Mouse (Mus musculus) layer of hippocampus, adult 2 months (tissue): ENCODE results near the gene Fam124b. TPM values are rescaled to one million over a fixed set of nuclear protein-coding genes. Genes with fewer than 3 reads are reported as not detected.

Source experiments
- DNase-seq, 2 experiments: peaks; one replicate each; pipeline ENCODE4 v3.0.0; 2022; ENCODE audit warnings: low spot score in 2 of 2
- H3K27ac ChIP-seq: fragments of 200-600 bp; 2 replicates; pipeline ENCODE4 v1.8.1; 2022
- H3K4me3 ChIP-seq: fragments of 200-600 bp; 2 replicates; pipeline ENCODE4 v1.8.1; 2022; ENCODE audit warnings: mild to moderate bottlenecking
- CTCF ChIP-seq: fragments of 200-600 bp; conservative IDR thresholded peaks from 2 replicates; pipeline ENCODE4 v1.8.1; 2022; ENCODE audit warnings: antibody characterized with exemption, mild to moderate bottlenecking, moderate library complexity
- total RNA-seq, 2 experiments: library from RNA; stranded (reverse); gene quantifications; 2 replicates each; pipeline ENCODE4 v1.2.3; 2021

Gene Fam124b
- total RNA-seq, 2 experiments from 2014 or later = 0.39 to 0.46 TPM

DNA sequence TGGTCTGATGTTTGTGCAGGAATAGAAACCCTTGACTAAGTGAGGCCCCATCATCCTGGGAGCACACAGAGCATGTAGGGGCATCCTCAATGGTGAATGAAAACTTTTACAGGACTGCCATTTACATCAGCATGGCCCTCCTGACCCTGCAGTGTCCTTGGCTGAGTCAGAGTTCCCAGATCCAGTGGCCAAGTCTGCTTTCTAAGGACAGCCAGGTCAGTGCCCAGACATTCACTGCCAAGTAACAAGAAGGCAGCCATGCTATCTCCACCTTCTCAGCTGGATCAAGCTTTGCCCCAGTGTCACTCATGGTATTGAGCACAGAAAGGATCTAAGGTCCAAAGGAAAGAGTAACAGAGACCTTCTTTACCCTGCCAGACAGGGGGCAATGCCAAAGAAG lies 58.7 kb downstream of the Fam124b start:
- H3K27ac ChIP-seq = no peak overlapping the region
- no peak for DNase-seq
- no peak for TF ChIP-seq CTCF
- H3K4me3 ChIP-seq = no peak overlapping the region

DNA sequence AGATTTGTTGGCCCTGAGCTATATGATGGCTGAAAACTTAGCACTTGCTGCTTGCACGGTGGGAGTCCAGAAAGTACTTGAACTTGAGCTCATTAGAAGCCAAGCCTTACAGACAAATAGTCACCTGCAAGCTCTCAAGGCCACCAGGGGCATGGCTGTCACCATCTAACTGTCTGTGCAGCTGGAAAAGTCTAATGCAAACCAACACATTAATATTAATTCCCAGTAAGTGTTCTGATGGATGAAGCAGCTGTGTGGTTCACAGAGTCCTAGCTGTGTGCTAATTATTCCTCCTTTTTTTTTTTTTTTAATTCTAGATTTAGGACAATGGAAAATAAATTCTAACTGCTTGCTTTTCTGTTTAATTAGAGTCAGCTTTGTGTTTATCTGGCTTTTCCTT lies 63.4 kb downstream of the Fam124b start:
- TF ChIP-seq CTCF = no peak
- Histone ChIP-seq H3K27ac (no peak overlapping the region), H3K4me3 (no peak overlapping the region)
- no peak for DNase-seq

DNA sequence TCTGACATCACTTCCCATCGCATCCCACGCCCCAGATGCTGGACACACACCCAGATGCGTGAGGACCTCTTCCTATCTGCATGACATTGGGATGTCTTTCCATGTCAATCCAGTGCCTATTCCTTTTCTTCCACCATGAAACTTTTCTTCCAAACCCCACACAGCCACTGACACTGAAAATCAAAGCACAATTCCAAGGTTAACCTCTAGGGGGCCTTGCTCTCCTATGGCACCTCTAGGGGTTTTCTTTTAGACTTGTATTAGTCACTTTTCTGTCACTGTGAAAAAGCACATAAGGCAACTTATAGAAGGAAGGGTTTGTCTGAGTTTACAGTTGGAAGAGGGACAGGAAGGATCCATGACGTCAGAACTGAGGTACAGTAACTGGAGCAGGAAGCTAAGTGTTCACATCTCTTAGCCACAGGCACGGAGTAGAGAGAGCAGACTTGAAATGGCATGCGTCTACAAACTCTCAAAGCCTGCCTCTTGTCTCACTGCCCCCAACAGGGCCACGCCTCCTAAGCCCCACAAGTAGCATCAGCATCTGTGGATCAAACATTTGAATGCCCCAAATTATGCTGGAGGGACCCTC lies 65.1 kb downstream of the Fam124b start:
- DNase-seq = no peak
- TF ChIP-seq CTCF = peak; percentile 47
- no peak overlapping the region for H3K4me3 ChIP-seq
- H3K27ac ChIP-seq = no peak overlapping the region

DNA sequence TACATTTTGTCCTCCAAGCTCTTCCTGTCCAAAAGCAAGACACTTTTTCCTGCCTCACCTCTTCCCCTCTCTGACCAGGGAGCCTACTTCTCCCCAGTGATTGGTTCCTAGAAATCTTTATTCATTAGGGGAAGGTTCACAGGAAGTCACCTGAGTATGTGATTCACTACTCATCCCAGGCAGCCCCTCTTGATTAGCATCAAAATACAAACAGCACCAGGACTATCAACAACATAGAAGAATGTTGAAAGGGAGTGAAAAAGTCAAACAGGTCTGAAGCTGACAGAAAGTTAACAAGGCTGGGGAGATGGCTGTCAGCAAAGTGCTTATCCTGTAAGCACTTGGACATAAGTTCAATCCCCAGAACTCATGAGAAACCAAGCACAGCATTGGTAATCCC lies 67.6 kb downstream of the Fam124b start:
- no peak overlapping the region for H3K4me3 ChIP-seq
- no peak for DNase-seq
- H3K27ac ChIP-seq = no peak overlapping the region
- TF ChIP-seq CTCF = no peak

Other genes starting within 250 kb of the Fam124b start
- 100 to 1,000 TPM; 117 to 127 TPM for gene Cul3, start 122.0 kb upstream of the Fam124b start, total RNA-seq
- gene Gm45261, start 243.0 kb upstream of the Fam124b start, total RNA-seq = not detected